Mouse (Mus musculus): Measurements from ENCODE around the gene Tufm. TPM values are rescaled to one million over a fixed set of nuclear protein-coding genes. Genes with fewer than 3 reads are reported as not detected.
A peak's percentile ranks its signal among the peaks of the same experiment; 100 is the strongest.

Tufm gene
- total RNA-seq, 1 experiment from 2014 or later = 223 TPM

DNA sequence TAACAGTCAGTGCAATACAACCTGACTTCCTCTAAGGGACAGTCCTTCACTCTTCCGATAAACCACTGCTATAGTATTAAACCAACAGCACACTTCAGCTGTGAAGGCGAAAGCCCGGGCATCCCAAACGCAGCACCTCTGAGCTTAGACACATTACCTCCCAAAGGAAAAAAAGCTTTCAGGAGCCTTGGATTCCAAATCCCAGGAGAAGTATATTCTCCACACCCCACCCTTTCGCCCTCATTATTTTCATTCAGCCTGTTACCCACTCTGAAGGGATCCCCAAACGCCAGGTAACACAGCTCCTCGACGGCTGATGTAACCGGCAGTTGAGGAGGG is 14.5 kb downstream of the Tufm start:
- no peak for DNase-seq

DNA sequence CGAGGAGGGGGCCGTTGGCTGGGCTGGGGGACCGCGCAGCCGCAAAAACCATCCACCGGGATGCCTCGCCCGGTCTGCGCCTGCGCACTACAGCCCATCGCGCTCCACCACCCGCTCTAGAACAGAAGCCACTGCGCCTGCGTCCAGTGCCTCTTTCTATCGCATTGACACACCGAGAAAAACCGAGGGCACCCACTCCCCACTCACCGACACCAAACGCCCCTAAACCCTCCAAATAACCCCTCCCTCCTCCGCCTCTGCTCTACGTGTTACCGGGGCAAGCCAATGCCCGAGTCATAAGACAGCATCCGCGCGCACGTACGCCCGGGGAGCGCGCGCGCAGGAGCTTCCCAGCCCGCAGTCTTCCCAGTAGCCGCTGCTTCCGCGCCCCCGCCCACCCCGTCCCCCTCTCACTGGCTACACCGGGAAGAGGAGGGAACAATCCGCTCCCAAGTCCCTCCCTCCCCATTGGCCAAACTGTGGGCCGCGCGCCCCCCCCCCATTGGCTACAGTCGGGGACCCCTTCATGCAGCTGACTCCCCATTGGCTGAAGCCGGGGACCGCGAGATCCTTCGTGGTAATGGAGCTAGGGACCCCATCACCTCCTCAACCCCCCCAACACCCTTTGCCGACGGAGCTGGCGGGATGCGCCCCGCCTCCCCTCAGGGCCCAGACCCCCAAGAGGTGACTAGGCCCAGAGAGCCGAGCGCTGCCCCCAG is 15.0 kb downstream of the Tufm start:
- DNase-seq = peak; percentile 97

DNA sequence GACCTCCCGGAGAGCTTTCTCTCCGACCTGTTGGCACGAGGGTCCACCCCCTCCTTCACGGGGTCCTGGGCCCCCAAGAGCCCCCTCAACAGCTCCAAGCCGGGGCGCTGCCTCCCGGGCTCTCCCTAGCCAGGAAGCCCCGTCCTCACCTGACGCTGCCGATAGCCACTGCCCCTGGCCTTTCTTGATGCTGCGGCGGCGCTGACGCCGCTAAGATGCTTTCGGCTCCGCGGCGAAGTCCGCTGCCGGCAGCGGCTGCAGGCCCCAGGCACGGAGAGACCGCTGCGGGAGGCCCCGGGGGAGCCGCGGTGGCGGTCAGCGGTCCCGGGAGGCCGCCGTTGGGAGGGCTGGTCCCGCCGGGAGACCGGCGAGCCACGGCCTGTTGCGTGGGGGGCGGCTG is 15.6 kb downstream of the Tufm start:
- no peak for DNase-seq

DNA sequence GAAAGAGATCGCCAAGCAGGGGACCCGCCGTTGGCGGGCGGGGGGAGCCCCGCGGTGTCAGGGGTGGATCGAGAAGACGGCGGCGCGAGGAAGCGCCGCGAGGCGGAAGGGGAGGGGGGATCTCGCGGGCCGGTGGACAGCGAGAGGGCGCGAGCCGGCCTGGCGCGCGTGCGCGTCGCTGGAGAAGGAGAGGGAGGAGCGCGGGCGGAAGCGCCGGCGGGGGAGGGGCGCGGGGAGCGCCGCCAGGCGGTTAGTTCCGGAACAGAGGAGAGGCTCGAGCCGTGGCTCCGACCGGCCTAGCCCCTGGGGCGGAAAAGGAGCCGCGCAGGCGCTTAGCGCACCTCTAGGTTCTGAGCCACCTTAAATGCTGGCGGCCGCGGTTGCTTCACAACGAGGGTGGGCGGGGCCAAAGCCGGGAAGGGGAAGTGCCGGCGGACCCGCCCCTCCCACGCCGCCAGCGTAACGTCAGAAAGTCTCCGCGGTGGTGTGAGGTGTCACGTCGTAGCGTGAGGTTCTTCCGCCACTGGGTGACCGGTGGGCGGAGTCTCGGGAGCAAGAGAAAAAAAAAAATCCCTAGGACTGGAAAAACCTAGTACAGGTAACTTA is 16.2 kb downstream of the Tufm start, which contains the start of gene Atxn2l:
TSS of gene Atxn2l (minus strand) at position 165 of the 606 bp plus-strand sequence.
- DNase-seq = peak; percentile 100

DNA sequence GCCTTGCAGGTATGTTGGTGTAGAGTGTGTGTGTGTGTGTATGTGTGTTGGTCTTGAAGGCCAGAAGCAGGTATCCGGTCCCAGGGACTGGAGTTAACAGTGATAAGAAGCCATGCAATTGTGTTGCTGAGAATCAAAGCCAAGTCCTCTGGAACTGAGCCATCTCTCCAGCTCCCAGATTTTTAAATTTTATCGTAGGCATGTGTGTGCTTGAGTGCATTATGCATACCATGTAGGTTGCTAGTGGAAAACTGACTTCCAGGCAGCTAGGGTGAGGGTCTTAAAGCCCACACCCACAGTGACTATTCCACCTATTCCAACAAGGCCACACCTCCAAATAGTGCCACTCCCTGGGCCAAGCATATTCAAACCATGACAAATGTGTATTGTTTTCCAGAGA is 17.8 kb downstream of the Tufm start:
- no peak for DNase-seq

DNA sequence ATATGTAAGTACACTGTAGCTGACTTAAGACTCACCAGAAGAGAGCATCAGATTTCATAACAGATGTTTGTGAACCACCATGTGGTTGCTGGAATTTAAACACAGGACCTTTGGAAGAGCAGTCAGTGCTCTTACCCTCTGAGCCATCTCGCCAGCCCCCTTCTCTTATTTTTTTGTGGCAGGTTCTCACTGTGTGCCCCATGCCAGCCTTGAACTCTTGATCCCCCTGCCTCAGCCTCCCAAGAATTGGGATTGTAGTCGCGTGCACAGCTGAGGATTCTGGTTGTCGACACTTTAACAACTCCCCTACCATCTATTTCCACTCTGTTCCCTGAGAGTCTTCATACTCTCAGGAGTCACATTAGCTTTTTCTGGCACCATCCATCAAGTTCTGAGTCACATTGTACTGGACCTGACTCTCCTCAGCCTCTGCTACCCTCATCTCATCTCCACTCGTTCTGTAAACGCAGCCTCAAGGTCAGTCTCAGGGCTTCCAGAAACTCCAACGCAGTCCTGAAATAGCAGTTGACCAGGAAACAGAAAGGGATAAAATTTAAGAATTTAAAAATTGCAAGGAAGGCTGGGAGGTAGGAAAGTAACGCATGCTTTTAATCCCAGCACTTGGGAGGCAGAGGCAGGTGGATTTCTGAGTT is 20.1 kb downstream of the Tufm start:
- peak; percentile 56 for DNase-seq

DNA sequence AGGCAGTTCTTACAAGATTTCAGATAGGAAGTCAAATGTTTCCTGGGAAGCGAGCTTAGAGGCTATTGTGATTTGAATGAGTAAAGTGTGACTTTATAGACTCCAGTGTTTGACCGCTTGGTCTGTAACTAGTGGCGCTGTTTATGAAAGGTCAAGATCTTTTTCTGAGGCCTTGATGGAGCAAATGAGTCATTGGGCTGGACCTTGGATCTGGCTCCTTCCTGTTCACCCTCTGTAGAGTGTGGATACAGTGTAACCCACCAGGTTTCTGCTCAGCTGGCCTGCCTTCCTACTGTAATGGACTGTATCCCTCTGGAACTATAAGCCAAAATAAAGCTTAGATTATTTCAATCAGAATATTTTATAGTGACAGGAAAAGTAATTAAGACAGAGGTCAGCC is 24.1 kb downstream of the Tufm start:
- DNase-seq = peak; percentile 57

DNA sequence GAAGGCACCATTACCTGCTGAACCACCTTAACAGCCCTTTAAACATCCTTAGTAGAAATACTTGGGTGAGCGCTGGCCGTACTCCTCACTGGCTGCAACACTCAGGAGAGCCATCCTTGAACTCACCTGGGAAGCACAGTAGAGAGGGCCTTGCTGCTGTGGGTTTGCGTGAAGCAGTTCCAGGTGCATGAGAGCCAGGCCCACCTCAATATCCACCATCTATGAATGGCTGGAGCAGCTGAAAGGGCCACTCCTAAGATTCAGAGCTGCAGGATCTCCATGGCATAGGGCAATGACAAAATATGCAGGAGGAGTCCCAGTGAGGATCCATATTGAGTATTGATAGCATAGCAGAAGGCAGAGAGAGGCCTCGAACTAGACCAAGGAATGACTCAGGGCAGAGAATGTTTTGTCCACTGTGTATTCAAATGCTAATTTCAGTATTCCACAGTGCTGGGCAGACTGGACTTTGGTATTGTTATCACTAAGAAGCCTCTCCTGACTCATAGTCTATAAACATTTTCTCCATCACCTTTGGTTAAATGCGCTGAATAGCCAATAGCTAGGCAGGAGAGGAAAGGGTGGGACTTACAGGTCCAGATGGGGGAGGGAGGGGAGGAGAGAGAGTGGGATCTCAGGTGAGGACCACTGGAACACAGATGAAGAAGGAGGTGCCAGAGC is 31.2 kb downstream of the Tufm start:
- no peak for DNase-seq

DNA sequence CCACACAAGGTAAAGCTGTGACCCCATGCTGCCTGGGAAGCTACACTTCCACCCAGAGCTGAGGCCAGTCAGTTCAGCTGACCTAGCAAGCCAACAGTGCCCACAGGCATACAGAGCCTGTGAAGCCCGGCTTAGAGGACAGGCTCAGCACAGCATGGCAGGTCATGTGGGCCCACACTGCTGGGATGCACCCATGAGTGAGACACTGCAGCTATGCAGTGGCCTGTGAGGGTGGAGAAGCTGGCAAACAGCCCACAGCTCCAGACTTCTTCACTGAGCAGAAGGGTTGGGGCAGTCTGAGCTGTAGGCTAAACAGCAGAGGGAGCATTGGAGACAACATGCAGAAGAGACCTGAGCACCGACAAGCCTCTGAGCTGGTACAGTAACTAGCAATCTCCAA is 32.4 kb downstream of the Tufm start:
- peak; percentile 45 for DNase-seq

DNA sequence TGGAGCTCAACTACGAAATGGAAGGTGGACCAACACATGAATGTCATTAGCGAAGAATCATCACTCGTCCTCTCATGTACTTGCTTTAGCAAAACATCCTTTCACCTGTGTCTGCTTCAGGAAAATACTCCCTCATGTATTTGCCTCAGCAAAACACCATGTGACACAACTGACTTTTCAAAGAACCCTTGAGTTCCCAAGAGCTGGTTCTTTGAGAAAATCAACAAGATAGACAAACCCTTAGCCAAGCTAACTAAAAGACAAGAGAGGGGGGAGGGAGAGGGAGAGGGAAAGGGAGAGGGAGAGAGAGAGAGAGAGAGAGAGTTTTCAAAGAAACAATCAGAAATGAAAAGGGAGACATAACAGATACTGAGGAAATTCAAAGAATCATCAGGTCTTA is 36.2 kb downstream of the Tufm start:
- DNase-seq = no peak

DNA sequence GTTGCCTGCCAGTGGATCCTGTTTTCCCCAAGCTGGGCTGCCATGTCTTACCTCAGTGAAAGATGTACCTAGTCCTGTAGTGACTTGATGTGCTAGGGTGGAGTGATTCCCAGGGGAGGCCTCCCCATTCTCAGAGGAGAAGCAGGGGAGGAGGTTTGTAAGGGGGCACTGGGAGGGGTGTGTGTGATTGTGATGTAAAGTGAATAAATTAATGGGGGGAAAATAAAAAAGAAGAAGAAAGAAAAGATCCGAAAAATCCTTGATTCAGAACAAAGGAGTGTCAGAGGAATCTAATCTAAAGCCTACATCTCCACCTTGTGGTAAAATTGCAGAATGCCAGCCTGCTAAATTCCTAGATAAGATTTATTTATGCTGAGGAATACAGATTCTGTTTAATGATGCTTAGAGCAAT is 41.0 kb downstream of the Tufm start:
- peak; percentile 37 for DNase-seq

DNA sequence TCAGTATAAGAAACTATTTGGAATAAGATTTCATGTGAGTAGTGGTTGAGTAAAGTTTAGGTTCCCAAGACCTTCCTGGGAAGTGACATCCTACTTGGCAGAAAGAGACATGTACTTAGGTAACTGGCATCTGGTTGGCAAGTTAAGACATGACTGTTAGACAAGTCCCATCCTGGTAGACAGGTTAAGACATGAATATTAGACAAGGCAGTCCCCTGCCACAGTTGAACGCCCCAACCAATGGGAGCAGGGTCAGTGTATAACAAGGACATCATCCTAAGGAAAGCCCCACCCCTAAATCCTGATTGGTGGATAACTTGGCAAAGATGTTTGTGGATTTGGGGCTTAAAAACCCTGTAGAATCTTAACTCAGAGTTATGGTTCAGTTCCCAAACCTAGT is 46.3 kb downstream of the Tufm start:
- DNase-seq = no peak

DNA sequence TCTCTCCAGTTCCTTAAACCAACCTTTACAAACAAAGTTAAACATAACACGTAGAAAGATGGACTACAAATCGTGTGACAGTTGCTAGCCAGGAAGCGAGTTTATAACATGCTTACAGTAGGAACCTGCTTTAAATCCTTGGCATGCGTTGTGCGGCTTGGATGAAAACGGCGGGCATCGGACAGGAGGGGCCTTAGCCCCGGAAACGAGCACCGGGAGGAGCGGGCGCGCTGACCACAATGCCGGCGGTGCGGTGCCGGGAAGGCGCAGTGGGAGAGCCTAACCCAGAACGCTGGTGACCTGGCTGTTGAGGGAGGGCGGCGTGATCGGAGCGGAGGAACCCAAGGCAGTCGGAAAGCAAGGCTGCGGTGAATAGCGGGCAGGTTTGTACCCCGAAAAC is 48.6 kb downstream of the Tufm start:
- peak; percentile 56 for DNase-seq

DNA sequence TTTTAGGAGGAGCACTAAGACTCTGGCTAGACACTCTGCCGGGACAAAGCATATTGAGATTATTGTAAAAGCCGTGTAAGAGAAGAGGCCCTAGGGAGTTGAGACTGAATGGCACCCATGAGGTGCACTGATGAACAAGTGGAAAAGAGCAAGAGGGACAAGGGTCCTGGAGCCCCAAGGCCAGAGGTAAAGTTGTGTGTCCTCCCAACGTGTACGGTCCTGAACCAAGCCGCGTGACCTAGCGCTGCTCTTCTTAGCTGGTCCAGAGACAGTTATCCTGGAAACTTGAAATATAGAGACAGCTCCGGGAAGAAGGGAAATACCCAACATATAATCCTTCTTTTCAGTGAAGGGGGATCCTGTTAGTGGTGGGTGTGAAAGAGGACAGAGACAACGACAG is 49.3 kb downstream of the Tufm start:
- DNase-seq = no peak

DNA sequence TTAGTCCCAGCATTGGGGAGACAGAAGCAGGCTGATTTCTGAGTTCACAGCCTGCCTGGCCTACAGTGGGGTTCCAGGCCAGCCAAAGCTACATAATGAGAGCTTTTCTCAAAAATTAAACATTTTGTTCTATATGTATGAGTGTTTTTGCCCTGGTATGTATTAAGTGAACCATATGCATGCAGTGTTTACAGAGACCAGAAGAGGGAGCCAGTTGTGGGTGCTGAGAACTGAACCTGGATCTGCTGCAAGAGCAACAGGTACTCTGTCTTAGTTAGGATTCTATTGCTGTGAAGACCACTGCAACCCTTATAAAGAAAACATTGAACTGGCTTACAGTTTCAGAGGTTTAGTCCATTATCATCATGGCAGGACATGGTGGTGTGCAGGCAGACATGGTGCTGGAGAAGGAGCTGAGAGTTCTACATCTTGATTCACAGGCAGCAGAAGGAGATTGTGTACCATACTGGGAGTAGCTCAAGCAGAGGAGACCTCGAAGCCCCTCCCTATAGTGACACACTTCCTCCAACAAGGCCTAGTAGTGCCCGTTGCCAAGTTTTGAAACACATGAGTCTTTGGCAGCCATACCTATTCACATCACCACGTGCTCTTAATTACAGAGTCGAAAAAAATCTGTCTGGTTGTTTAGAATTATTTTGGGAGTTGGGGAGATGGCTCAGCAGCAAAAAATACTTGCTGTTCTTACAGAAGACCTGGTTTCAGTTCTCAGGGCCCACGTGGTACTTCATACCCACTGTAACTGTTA is 50.8 kb downstream of the Tufm start:
- DNase-seq = peak; percentile 20

Other genes starting within 250 kb of the Tufm start
- 45.1 and 50.2 TPM in 2 replicates for gene Sbk1, start 214.7 kb upstream of the Tufm start, total RNA-seq (2021)
- 1.1 and 14.1 TPM in 2 replicates for gene Lat, start 117.8 kb upstream of the Tufm start, total RNA-seq (2021)
- gene Spns1, start 109.9 kb upstream of the Tufm start, total RNA-seq (2021) = 38.7 and 45.0 TPM in 2 replicates
- 7.1 and 8.4 TPM in 2 replicates for gene Nfatc2ip, start 90.6 kb upstream of the Tufm start, total RNA-seq (2021)
- 2.7 and 19.9 TPM in 2 replicates for gene Cd19, start 72.5 kb upstream of the Tufm start, total RNA-seq (2021)
- gene Rabep2, start 58.6 kb upstream of the Tufm start, total RNA-seq (2021) = 35.7 and 45.2 TPM in 2 replicates
- gene Atp2a1, start 24.3 kb upstream of the Tufm start, total RNA-seq (2021) = 0.33 and 0.68 TPM in 2 replicates
- gene Sh2b1, start 11.9 kb upstream of the Tufm start, total RNA-seq (2021) = 52.3 and 56.4 TPM in 2 replicates
- 90.3 and 96.7 TPM in 2 replicates for gene Atxn2l, start 16.1 kb downstream of the Tufm start, total RNA-seq (2021)
- 241 and 262 TPM in 2 replicates for gene Eif3c, start 79.0 kb downstream of the Tufm start, total RNA-seq (2021)
- 2.9 and 3.5 TPM in 2 replicates for gene Apobr, start 97.6 kb downstream of the Tufm start, total RNA-seq (2021)
- 25.3 and 31.1 TPM in 2 replicates for gene Cln3, start 98.5 kb downstream of the Tufm start, total RNA-seq (2021)
- not detected in 2 replicates for gene Il27, start 107.6 kb downstream of the Tufm start, total RNA-seq (2021)
- gene Nupr1, start 143.5 kb downstream of the Tufm start, total RNA-seq (2021) = 16.2 and 21.5 TPM in 2 replicates
- gene Sgf29, start 161.9 kb downstream of the Tufm start, total RNA-seq (2021) = 38.3 and 48.0 TPM in 2 replicates
- 81.6 and 83.8 TPM in 2 replicates for gene Sult1a1, start 189.1 kb downstream of the Tufm start, total RNA-seq (2021)
- 74.9 and 82.9 TPM in 2 replicates for gene Bola2, start 208.0 kb downstream of the Tufm start, total RNA-seq (2021)
- 10.7 and 18.6 TPM in 2 replicates for gene Slx1b, start 208.4 kb downstream of the Tufm start, total RNA-seq (2021)
- 12.0 and 78.1 TPM in 2 replicates for gene Coro1a, start 220.4 kb downstream of the Tufm start, total RNA-seq (2021)

Measured in adrenal gland, postnatal 14 days (tissue).